Comparison of ENCODE assay signal across 12 mouse cellular contexts in genomic region chr9:113381591-113382110, GRCm38 (mm10).
DNase-seq lines count a peak whose midpoint lies in the region.
"Had no signal": no experiment of that assay in that cellular context is flagged by ENCODE, and none has a peak within 500 bp of the region (broad histone marks: within the 10 kb centered on the region; RNA-seq: fewer than 3 reads in every experiment).

No protein-coding gene starts in this region.

- no peaks in the 10 kb centered on the region for H3K9me3 ChIP-seq in midbrain, embryonic 10.5 days (replicated peaks)
- H3K9me3 ChIP-seq: embryonic facial prominence, embryonic 15.5 days had no signal

- 42% methylated on average over 13 of the region's 13 CpGs for WGBS in midbrain, embryonic 10.5 days

- H3K4me3 ChIP-seq in midbrain, embryonic 10.5 days: 0 out of 2 replicates have a peak overlapping the region, but pooled peaks have one; percentile 11
- H3K4me3 ChIP-seq: embryonic facial prominence, embryonic 15.5 days had no signal

- H3K36me3 ChIP-seq in midbrain, embryonic 10.5 days: no peaks in the 10 kb centered on the region
- H3K36me3 ChIP-seq: embryonic facial prominence, embryonic 15.5 days had no signal

- peak; percentile 43 for DNase-seq in embryo, embryonic 10 days (ENCODE audit: low spot score)
- no peak for DNase-seq in embryo, embryonic 10.5 days (ENCODE audit: low spot score)
- peak; percentile 40 for DNase-seq in retina, postnatal 1 day
- no peak for DNase-seq in retina, embryonic 14.5 days (ENCODE audit: low spot score)
- DNase-seq in midbrain, embryonic 10.5 days (ENCODE audit: low spot score): no peak
- no peak for DNase-seq in lung, postnatal 25 days (ENCODE audit: low spot score)
- no peak for DNase-seq in adrenal gland, postnatal 25 days
- DNase-seq in kidney, postnatal 10 days: no peak
- DNase-seq: cerebellum, adult 8-10 months; liver; thymus, postnatal 25 days had no signal

- H3K27ac ChIP-seq in midbrain, embryonic 10.5 days (replicated peaks): 0 out of 2 replicates have a peak overlapping the region, but pooled peaks have one; percentile 28
- H3K27ac ChIP-seq: embryonic facial prominence, embryonic 15.5 days had no signal

- no peaks in the 10 kb centered on the region for H3K27me3 ChIP-seq in midbrain, embryonic 10.5 days (ENCODE audit: low read depth, poor library complexity, severe bottlenecking)
- H3K27me3 ChIP-seq: embryonic facial prominence, embryonic 15.5 days had no signal

- peaks cover 21% of the 10 kb centered on the region for H3K4me1 ChIP-seq in midbrain, embryonic 10.5 days
- H3K4me1 ChIP-seq: embryonic facial prominence, embryonic 15.5 days had no signal

Comparison
In these comparisons a context has a peak if more than half of its experiments do, and no peak if none do; other contexts are left out.
1. DNase-seq: peak in embryo, embryonic 10 days (single experiment) and retina, postnatal 1 day (single experiment); none in embryo, embryonic 10.5 days (single experiment), retina, embryonic 14.5 days (single experiment), midbrain, embryonic 10.5 days (single experiment), lung, postnatal 25 days (single experiment), adrenal gland, postnatal 25 days (single experiment) and kidney, postnatal 10 days (single experiment).